Mouse (Mus musculus): ENCODE data around the gene Gm13287.
"Not testable (repeated sequence)": the region's sequence is repeated elsewhere in the genome, so short reads cannot be mapped to it uniquely, and the experiment has no call there.

Gene Gm13287

DNA sequence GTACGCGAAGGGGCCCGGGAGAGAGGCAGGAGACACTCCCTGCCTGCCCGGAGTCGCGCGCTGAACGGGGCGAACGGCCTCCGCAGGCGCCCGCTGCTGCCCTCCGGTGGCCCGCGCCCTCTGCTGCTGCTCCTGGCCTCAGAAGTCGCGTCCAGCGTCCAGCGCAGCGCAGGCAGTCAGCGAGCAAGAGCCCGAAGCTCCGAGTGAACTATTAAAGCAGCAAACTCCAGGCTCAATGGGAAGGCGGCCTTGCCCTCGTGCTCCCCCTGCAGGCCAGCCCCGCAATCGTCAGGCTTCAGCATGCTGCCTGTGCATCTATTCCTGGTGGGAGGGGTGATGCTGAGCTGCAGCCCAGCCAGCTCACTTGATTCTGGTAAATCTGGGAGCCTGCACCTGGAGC lies 6.0 kb upstream of the Gm13287 start, which contains the start of gene Gm13279:
Gene Gm13279, plus strand, starts transcription at position 301 of the 400 bp plus-strand sequence.
- not testable (repeated sequence) for DNase-seq (ENCODE audit: inconsistent ontology term)

DNA sequence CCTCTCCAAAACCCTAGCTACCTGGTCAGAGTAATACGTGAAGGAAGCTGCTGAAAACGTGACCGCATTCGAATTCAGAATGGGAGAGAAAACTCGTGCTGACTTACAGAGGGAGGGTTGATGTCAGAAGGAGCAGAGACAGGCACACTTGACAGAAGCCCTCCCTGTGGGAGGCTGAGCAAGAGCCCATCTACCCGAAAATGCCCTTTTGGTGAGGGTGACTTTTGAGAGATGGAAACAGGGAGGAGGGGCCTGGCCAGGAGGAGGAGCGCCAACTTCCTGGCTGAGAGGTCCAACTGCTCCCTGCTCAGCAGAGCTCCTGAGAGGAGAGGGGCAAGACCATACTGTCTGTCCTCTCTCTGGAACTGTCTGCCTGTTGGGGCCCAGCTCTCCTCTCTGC lies 3.7 kb upstream of the Gm13287 start, which contains the start of gene Gm13285:
Gene Gm13285, plus strand, starts transcription at position 301 of the 400 bp plus-strand sequence.
- DNase-seq (ENCODE audit: inconsistent ontology term): not testable (repeated sequence)

GRCm38 (mm10) chr4:88805231-88805630 lies 2.2 kb downstream of the Gm13287 start, which contains the start of gene Gm13288:
Gene Gm13288, plus strand, starts transcription at chr4:88805531.
- DNase-seq (ENCODE audit: inconsistent ontology term): not testable (repeated sequence)

GRCm38 (mm10) chr4:88805761-88806160 lies 2.7 kb downstream of the Gm13287 start:
- DNase-seq (ENCODE audit: inconsistent ontology term): not testable (repeated sequence)

DNA sequence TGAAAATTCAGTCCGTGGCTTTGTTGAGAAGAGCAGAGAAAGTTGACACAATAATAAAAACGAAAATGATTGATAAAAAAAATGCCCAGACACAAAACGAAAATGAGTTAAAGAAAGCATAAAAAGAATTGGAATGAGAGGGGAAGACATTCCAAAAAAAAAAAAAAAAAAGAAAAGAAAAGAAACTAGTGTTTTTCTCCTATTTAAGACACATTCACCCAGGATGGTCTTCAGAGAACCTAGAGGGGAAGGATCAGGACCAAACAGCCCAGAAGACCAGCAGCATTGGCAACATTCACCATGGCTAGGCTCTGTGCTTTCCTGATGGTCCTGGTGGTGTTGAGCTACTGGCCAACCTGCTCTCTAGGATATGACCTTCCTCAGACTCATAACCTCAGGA lies 12.9 kb downstream of the Gm13287 start, which contains the start of gene Ifna7:
Gene Ifna7, plus strand, starts transcription at position 301 of the 400 bp plus-strand sequence.
- no peak for DNase-seq (ENCODE audit: inconsistent ontology term)

DNA sequence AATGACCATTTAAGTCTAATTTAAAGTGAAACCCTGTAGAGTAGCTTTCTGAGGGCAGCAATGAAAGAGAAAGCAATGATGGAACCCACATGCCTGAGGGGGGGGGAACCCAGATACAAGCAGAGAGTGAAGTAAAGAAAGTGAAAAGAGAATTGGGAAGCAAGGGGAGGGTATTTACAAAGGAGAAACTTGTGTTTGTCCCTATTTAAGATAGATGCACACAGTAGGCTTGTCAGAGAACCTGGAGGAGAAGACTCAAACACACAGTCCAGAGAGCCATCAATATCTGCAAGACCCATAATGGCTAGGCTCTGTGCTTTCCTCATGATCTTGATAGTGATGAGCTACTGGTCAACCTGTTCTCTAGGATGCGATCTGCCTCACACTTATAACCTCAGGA lies 16.6 kb downstream of the Gm13287 start, which contains the start of gene Ifna11:
Gene Ifna11, plus strand, starts transcription at position 301 of the 400 bp plus-strand sequence.
- DNase-seq (ENCODE audit: inconsistent ontology term): no peak

DNA sequence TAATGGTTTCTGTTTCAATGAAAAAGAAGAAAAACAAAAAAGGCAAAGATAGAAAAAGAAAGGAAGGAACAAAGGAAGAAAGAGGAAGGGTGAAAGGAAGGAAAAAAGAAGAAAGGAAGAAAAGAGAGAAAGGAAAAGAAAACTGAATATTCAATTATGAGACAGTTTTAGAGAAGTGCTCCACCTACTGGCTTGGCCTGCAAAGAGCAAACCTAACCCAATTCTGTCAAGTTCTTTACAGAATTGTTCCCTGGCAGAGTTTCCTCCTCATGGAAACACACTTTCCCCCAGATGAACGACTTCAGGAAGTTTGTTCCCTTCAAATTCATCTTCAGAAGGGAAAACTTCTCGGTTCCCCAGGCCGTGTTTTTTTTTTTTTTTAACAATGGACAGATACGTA lies 19.9 kb downstream of the Gm13287 start:
- DNase-seq (ENCODE audit: inconsistent ontology term): no peak

GRCm38 (mm10) chr4:88827116-88827515 lies 24.1 kb downstream of the Gm13287 start, which contains the start of gene Ifna6:
Gene Ifna6, plus strand, starts transcription at chr4:88827416.
- not testable (repeated sequence) for DNase-seq (ENCODE audit: inconsistent ontology term)

DNA sequence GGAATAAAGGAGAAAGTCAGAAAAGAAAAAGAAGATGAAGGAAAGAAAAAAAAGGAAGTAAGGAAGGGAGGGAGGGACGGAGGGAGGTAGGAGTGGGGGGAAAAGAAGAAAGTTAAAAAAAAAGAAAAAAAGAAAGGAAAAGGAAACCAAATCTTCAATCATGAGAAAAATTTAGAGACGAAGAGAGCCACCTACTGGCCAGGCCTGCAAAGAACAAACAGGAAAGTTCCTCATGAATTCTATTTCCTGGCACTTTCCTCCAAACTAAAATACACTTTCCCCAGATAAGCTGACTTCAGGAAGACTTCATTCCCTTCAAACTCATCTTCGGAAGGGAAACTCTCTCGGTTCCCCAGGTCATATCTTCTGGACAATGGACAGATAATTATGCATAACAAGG lies 27.5 kb downstream of the Gm13287 start:
- DNase-seq (ENCODE audit: inconsistent ontology term): no peak

DNA sequence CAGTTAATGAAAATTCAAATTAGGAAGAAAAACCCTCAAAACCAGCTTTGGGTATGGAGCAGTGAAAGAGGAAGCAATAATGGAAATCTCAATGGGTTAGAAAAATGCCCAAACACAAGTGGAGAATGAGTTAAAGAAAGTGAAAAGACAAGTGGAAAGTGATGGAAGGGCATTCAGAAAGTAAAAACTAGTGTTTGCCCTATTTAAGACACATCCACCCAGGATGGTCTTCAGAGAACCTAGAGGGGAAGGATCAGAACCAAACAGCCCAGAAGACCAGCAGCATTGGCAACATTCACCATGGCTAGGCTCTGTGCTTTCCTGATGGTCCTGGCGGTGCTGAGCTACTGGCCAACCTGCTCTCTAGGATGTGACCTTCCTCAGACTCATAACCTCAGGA lies 32.2 kb downstream of the Gm13287 start, which contains the start of gene Ifna5:
Gene Ifna5, plus strand, starts transcription at position 301 of the 400 bp plus-strand sequence.
- not testable (repeated sequence) for DNase-seq (ENCODE audit: inconsistent ontology term)

DNA sequence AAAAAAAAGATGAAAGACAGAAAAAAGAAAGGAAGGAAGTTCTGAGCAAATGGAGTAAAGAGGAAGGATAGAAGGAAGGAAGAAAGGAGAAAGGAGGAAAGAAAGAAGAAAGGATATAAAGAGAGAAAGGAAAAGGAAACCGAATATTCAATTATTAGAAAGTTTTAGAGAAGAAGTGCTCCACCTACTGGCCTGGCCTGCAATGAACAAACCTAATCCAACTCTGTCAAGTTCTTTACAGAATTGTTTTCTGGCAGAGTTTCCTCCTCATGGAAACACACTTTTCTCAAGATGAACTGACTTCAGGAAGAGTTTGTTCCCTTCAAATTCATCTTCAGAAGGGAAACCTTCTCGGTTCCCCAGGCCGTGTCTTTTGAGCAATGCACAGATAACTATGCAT lies 35.8 kb downstream of the Gm13287 start:
- no peak for DNase-seq (ENCODE audit: inconsistent ontology term)

GRCm38 (mm10) chr4:88840058-88840457 lies 37.0 kb downstream of the Gm13287 start:
- DNase-seq (ENCODE audit: inconsistent ontology term): no peak

GRCm38 (mm10) chr4:88841438-88841911 lies 38.4 kb downstream of the Gm13287 start, which contains the start of gene Ifna4:
Gene Ifna4, plus strand, starts transcription at chr4:88841861.
- DNase-seq (ENCODE audit: inconsistent ontology term): no peak

- DNase-seq (ENCODE audit: inconsistent ontology term): peak; percentile 6
These were observed 42.3 kb downstream of the Gm13287 start for GRCm38 (mm10) chr4:88845334-88845733.

GRCm38 (mm10) chr4:88849698-88850097 lies 46.6 kb downstream of the Gm13287 start, which contains the start of gene Ifna1:
Gene Ifna1, plus strand, starts transcription at chr4:88850087.
- DNase-seq (ENCODE audit: inconsistent ontology term): no peak

- no peak for DNase-seq (ENCODE audit: inconsistent ontology term)
These were observed 48.1 kb downstream of the Gm13287 start for GRCm38 (mm10) chr4:88851026-88851763.
